Mouse (Mus musculus) intestine, embryonic 14.5 days (tissue): ENCODE results near the gene Elmo1. TPM values are rescaled to one million over a fixed set of nuclear protein-coding genes. Genes with fewer than 3 reads are reported as not detected.

ENCODE experiments used
- ATAC-seq: fragments of 200-750 bp; cut with Nextera tagmentation; replicated peaks from 2 replicates; pipeline ENCODE4 v1.8.0; 2017; ENCODE audit warnings: low read depth, moderate number of reproducible peaks, moderate TSS enrichment, moderate library complexity; ENCODE audit not compliant: low FRiP score, low TSS enrichment
- DNase-seq: peaks from one replicate; pipeline ENCODE4 v3.0.0-alpha.2; 2018; ENCODE audit warnings: low spot score
- H3K27ac ChIP-seq: fragments of 300-500 bp; sonication (generic); 2 replicates; pipeline ENCODE4 v1.5.1; 2014; ENCODE audit warnings: low read depth, mild to moderate bottlenecking, control low read depth
- H3K27me3 ChIP-seq: fragments of 300-500 bp; sonication (generic); replicated peaks from 2 replicates; pipeline ENCODE4 v1.6.1; 2014; ENCODE audit warnings: low read length, control low read depth; ENCODE audit not compliant: control insufficient read depth, insufficient read depth
- H3K36me3 ChIP-seq: fragments of 300-500 bp; sonication (generic); 2 replicates; pipeline ENCODE4 v1.6.1; 2014; ENCODE audit warnings: low read length, control low read depth; ENCODE audit not compliant: control insufficient read depth, insufficient read depth
- H3K4me1 ChIP-seq: fragments of 300-500 bp; sonication (generic); replicated peaks from 2 replicates; pipeline ENCODE4 v1.6.1; 2014; ENCODE audit warnings: low read length, control low read depth, mixed read lengths; ENCODE audit not compliant: control insufficient read depth, insufficient read depth
- H3K4me2 ChIP-seq: fragments of 300-500 bp; sonication (generic); 2 replicates; pipeline ENCODE4 v1.6.1; 2014; ENCODE audit warnings: low read length
- H3K4me3 ChIP-seq: fragments of 300-500 bp; sonication (generic); 2 replicates; pipeline ENCODE4 v1.5.1; 2014; ENCODE audit warnings: low read depth, low read length, control low read depth, mixed read lengths
- H3K9ac ChIP-seq: fragments of 300-500 bp; sonication (generic); 2 replicates; pipeline ENCODE4 v1.6.1; 2014; ENCODE audit warnings: mild to moderate bottlenecking, low read length
- H3K9me3 ChIP-seq: fragments of 300-500 bp; sonication (generic); 2 replicates; pipeline ENCODE4 v1.6.1; 2016; ENCODE audit warnings: low read length, control low read depth; ENCODE audit not compliant: control insufficient read depth
- WGBS: fragments of 180-500 bp; shearing (Covaris S2); extraction: QIAGEN DNeasy Blood & Tissue Kit; methylation state at CpG from one replicate; pipeline ENCODE4 v1.1.7; 2014; 5-methylcytosine and 5-hydroxymethylcytosine counted together
- polyA plus RNA-seq: library from polyadenylated mRNA; unstranded; fragments of >200 nt; fragmentation: Nextera tagmentation; extraction: Ambion mirVana; gene quantifications from 2 replicates; pipeline ENCODE4 v1.2.1, GENCODE M21; 2014

Elmo1 gene
- polyA plus RNA-seq, 1 experiment from 2014 or later: 16.6 TPM

DNA sequence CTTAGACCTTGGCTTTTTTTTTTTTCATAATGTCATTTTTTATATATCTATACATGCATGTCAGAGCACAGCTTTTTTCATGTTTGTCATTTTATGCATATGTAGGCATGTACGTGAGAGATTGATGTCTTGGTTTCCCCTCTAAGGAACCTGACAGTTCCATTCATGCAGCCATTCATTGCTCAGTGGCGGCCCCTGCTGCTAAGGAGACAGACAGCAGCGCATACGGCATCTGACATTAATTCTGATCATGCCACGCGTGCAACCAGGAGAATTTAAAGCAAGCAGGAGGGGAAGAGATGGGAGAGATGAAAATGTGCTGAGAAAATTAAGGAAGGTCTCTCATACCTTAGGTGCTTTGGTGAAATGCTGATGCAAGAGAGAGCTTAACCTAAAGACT is 381.3 kb downstream of the Elmo1 start:
- no peak overlapping the region for H3K27ac ChIP-seq
- 13% methylated on average over 6 of the region's 6 CpGs for WGBS
- ATAC-seq: no peak
- H3K9me3 ChIP-seq: no peaks in the 10 kb centered on the region
- DNase-seq: peak; percentile 75
- no peak overlapping the region for H3K4me3 ChIP-seq
- no peak overlapping the region for H3K9ac ChIP-seq
- no peaks in the 10 kb centered on the region for H3K4me1 ChIP-seq
- no peak overlapping the region for H3K4me2 ChIP-seq
- no peaks in the 10 kb centered on the region for H3K36me3 ChIP-seq
- H3K27me3 ChIP-seq: no peaks in the 10 kb centered on the region

DNA sequence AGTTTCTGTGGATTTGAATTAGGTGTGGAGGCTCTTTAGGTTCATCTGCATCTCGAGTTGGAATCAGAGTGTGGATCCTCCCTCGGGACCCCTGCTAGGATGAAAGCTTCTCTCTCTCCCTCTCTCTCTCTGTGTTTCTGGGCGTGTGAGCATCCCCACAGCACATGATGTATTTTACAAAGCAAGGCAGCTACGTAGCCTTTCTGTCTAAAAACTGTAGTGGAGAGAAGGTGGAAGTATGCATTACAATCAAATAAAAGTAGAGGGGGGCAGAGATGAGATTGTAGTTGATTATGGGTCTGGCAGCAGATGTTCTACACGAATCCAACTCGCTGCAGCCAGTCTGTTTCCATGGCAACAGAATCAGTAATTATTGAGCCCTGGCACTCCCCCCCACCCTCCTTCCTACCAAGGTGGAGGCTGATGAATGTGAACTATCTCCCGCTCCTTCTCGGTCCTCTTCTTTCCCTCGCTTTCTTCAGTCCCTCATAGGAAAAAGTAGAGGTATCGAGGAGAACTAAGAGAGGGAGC is 382.0 kb downstream of the Elmo1 start:
- Histone ChIP-seq H3K4me2 (no peak overlapping the region), H3K27me3 (no peaks in the 10 kb centered on the region), H3K27ac (no peak overlapping the region), H3K36me3 (no peaks in the 10 kb centered on the region), H3K4me1 (no peaks in the 10 kb centered on the region), H3K9me3 (no peaks in the 10 kb centered on the region), H3K9ac (no peak overlapping the region), H3K4me3 (no peak overlapping the region)
- 44% methylated on average over 10 of the region's 10 CpGs for WGBS
- ATAC-seq: no peak
- DNase-seq: no peak

DNA sequence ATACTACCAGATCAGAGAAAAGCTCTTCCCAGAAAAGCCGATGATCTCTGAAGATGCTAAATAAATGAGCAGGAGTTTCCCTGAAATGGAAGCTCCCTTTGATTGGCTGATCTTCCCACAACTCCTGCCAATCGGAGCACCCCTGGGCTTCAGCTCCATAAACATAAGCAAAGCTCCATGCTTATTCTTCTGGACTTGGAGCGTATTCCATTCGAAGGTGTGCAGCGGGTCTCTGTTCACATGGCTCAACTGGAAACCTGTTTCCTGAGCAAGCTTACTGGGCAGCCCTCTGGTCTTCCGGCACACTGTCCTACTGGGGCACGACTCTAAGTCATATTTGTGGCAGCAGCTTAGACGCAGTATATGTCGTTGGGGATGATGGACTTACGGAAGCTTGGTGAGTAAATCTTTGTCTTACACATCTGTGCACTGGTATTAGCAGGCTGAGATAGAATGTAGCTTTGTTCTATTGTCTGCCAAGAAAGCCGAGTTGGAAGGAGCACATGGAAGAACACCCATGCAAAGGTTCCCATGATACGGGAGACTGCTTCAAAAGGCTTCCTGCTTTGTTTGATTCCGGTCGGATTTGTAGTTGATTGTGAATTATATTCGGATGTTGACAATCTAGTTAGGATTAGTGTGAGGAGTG is 382.6 kb downstream of the Elmo1 start:
- Histone ChIP-seq H3K36me3 (no peaks in the 10 kb centered on the region), H3K27ac (no peak overlapping the region), H3K4me2 (no peak overlapping the region), H3K4me3 (no peak overlapping the region), H3K27me3 (no peaks in the 10 kb centered on the region), H3K4me1 (no peaks in the 10 kb centered on the region), H3K9ac (no peak overlapping the region), H3K9me3 (no peaks in the 10 kb centered on the region)
- DNase-seq (no peak), ATAC-seq (no peak)
- 77% methylated on average over 15 of the region's 15 CpGs for WGBS

DNA sequence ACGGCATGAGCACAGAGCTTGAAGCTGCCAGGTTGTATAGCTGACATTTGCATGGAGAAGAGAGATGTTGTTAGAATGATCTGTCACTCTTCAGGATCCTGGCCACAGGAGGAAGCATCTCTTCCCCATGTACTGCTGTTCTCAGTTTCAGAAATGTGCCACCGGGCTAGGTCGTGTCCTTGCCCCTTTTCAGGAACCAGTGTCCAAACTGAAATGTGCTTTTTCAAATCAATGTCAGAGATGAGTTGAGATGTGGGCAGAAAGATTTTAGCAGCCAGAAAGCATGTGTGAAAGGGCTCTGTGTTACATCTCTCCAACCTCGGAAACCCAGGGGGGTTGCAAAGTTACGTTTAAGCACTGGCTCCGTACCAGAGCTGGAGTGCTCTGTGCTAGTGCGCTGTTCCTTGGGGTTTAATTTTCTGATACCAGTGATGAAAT is 383.3 kb downstream of the Elmo1 start:
- Histone ChIP-seq H3K9me3 (no peaks in the 10 kb centered on the region), H3K9ac (no peak overlapping the region), H3K27me3 (no peaks in the 10 kb centered on the region), H3K4me1 (no peaks in the 10 kb centered on the region), H3K4me2 (no peak overlapping the region), H3K36me3 (no peaks in the 10 kb centered on the region), H3K27ac (no peak overlapping the region), H3K4me3 (no peak overlapping the region)
- WGBS: 69% methylated on average over 7 of the region's 7 CpGs
- ATAC-seq: no peak
- peak; percentile 27 for DNase-seq

DNA sequence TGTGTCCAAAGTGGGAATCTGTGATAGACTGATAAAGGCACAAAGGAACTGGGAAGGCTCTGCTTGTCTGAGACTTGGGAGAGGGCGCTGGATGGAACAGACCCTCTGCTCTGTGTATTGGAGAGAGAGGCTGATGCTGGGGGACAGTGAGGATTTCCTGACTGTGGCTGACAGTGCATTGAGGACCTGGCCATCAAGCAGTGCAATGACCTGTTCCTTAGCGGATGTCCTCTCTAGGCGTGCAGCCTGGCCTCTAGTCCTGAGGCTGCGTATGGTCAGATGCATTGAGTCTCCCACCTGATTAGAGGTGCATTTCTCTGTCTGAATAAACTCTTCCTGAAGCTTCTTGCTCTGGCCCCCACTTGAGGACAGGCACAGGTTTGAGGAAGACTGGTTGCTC is 384.2 kb downstream of the Elmo1 start:
- no peak for ATAC-seq
- no peaks in the 10 kb centered on the region for H3K9me3 ChIP-seq
- no peak for DNase-seq
- no peaks in the 10 kb centered on the region for H3K27me3 ChIP-seq
- H3K4me3 ChIP-seq: no peak overlapping the region
- H3K27ac ChIP-seq: no peak overlapping the region
- H3K36me3 ChIP-seq: no peaks in the 10 kb centered on the region
- no peaks in the 10 kb centered on the region for H3K4me1 ChIP-seq
- H3K9ac ChIP-seq: no peak overlapping the region
- H3K4me2 ChIP-seq: no peak overlapping the region
- WGBS: 88% methylated on average over 4 of the region's 4 CpGs

DNA sequence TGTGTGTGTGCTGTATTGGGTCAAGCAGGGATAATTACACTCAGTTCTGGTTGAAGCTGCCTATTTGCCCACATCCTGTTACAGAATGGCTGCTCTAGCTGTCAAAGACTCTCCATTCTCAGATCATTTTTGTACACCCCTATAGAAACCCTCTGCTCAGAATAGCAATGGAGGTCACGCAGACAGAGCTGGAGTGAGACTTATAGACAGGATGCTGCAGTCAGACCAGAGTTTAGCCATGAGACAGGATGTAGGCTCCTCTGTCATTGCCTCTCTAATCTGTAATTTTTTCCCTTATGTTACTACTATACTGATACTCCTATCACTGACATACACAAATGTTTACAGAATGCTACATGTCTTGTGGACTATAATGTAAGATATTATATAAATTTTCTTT is 391.4 kb downstream of the Elmo1 start:
- Histone ChIP-seq H3K4me2 (no peak overlapping the region), H3K9ac (no peak overlapping the region), H3K9me3 (no peaks in the 10 kb centered on the region), H3K27me3 (no peaks in the 10 kb centered on the region), H3K36me3 (no peaks in the 10 kb centered on the region), H3K4me1 (no peaks in the 10 kb centered on the region), H3K27ac (no peak overlapping the region), H3K4me3 (no peak overlapping the region)
- no peak for ATAC-seq
- DNase-seq: no peak
- WGBS: 70% methylated on average over 1 of the region's 1 CpGs

DNA sequence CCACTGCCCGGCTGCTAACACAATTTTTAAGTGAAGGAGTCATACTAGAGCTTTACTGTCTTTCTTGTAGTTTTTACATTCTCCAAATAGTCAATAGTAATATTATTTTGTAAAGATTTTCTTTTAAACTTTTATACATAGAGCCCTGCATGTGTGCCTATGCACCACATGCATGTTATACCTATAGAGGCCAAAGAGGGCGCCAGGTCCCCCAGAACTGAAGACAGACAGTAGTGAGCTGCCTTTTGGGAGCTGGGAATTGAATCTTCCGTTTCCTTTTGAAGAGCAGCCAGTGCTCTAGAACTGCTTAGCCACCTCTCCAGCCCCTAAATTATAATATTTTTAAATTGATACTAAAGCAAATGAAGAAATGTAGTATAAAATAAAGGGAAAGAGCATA is 398.7 kb downstream of the Elmo1 start:
- H3K27ac ChIP-seq: no peak overlapping the region
- no peak for ATAC-seq
- 72% methylated on average over 3 of the region's 3 CpGs for WGBS

DNA sequence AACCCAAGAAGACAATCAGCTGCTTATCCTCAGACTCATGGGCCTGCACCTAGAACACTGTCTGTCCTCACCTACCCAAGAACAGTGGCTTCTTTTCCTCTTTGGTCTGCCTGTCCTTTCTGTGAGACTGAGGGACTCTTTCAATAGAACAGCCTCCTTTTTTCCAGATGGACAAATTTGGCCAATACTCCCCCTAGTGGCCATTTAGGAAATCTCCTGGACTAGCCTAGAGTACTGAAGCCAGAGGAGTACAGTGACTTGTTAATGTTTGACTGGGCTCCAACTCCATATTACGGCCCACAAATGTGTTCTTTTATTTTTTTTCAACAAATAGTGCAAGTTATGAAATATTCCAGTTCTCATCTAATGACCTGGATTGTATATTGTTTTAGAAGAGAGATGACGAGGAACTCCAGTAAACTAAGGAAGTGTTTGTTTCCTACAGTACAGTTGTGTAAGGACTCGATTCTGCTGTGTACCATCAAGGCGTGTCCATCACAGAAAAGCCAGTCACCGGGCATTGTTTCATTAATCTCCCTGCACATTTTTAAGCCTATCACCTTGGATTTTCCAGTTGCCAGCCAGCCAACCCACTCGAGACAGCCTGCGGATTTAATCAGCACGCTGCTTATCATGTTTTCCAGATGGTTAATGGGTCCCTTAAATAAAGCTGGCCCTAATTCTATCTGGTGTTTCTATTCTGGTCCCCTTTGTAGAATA is 399.5 kb downstream of the Elmo1 start:
- Histone ChIP-seq H3K9me3 (no peaks in the 10 kb centered on the region), H3K4me2 (no peak overlapping the region), H3K27me3 (no peaks in the 10 kb centered on the region), H3K4me1 (no peaks in the 10 kb centered on the region), H3K4me3 (no peak overlapping the region), H3K36me3 (no peaks in the 10 kb centered on the region), H3K27ac (no peak overlapping the region), H3K9ac (no peak overlapping the region)
- 80% methylated on average over 8 of the region's 8 CpGs for WGBS
- no peak for DNase-seq
- ATAC-seq: no peak; the same call in 1 of the 2 replicates

More for the DNA sequence above, 398.7 kb downstream of the Elmo1 start:
- no peak for DNase-seq
- Histone ChIP-seq H3K4me3 (no peak overlapping the region), H3K9ac (no peak overlapping the region), H3K4me1 (no peaks in the 10 kb centered on the region), H3K36me3 (no peaks in the 10 kb centered on the region), H3K27me3 (no peaks in the 10 kb centered on the region), H3K9me3 (no peaks in the 10 kb centered on the region), H3K4me2 (no peak overlapping the region)
